Mouse (Mus musculus) B cell, adult 67 days (primary cell): ENCODE results near the gene Anks1b. TPM values are rescaled to one million over a fixed set of nuclear protein-coding genes. Genes with fewer than 3 reads are reported as not detected.

Experiments used
- total RNA-seq, 2 experiments: library from RNA; stranded (reverse); gene quantifications; 4 replicates each; pipeline ENCODE4 v1.2.4; 2023

The Anks1b gene
- not detected for total RNA-seq

GRCm38 (mm10) chr10:89873146-89873950, at the start of gene Anks1b:
Gene Anks1b (plus strand): TSS chr10:89873509.

Other genes starting within 250 kb of the Anks1b start
- gene Scyl2, start 187.2 kb upstream of the Anks1b start, total RNA-seq: 10 to 100 TPM; 36.0 to 37.1 TPM
- 10 to 100 TPM; 19.4 to 22.9 TPM for gene Actr6, start 141.2 kb upstream of the Anks1b start, total RNA-seq
- 10 to 100 TPM; 55.7 to 59.4 TPM for gene Uhrf1bp1l, start 128.5 kb upstream of the Anks1b start, total RNA-seq